Mouse (Mus musculus) liver, embryonic 14.5 days (tissue): ENCODE data around the gene Gtf2i.

Experiments
- CTCF ChIP-seq: IDR thresholded peaks from 2 replicates; pipeline ENCODE4 v1.5.1; 2016; ENCODE audit warnings: antibody characterized with exemption, low read depth, control low read depth
- EP300 ChIP-seq: IDR thresholded peaks from 2 replicates; pipeline ENCODE4 v1.6.1; 2016; ENCODE audit warnings: antibody characterized with exemption, low read depth

- TF ChIP-seq CTCF (no peak), EP300 (no peak)
These were observed 82.4 kb downstream of the Gtf2i start for GRCm38 (mm10) chr5:134232111-134232510.
